Mouse (Mus musculus): ENCODE measurements at regions not wholly inside any gene's neighbourhood (a gene's known extent, or its start where the extent isn't known, plus 50 kb on each side); places are given as distances from the start of the nearest gene placed in this dataset.

DNA sequence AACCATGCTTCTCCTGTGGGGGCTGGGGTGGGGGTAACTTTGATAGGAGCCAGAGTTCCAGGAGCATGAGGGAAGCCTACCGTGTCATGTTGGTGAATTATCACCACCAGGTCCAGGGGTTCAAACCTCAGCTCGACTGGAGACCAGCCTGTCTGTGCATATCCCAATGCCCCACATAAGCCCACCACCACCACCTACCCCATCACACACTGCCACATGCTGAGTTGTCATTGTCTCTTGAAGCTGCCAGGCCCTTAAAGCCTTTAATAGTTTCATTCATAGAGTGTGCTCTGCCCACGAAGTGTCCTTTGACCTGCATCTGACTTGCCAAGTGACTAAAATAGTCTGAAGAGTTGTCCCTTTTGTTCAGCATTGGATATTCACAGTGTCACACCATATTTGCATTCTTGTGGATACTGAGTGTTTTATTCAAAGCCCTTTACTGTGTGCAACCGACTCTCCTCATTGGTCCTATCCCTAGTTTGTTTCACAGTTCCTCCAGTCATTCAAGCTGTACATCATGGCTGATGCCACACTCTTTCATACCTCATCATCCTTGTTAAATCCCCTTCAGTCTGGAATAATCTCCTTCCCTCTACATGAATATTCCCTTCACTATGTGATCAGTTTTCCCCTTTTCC is 204.9 kb upstream of the Nr3c2 start:
- 36% methylated on average over 4 of the region's 4 CpGs for WGBS
- no peak overlapping the region for H3K4me3 ChIP-seq
- no peak overlapping the region for H3K9ac ChIP-seq
- H3K9me3 ChIP-seq = no peaks in the 10 kb centered on the region
- H3K36me3 ChIP-seq = no peaks in the 10 kb centered on the region
- H3K27ac ChIP-seq = no peak overlapping the region
- H3K4me1 ChIP-seq = no peaks in the 10 kb centered on the region
- peak; percentile 46; the same call in 1 of the 2 replicates for ATAC-seq (ENCODE audit: low FRiP score, low read depth)
- H3K27me3 ChIP-seq (replicated peaks) = no peaks in the 10 kb centered on the region
- H3K4me2 ChIP-seq (replicated peaks) = no peak overlapping the region

All from neural tube, embryonic 12.5 days (tissue).